Comparison of ENCODE assay signal across 8 mouse cellular contexts in the genomic region with DNA sequence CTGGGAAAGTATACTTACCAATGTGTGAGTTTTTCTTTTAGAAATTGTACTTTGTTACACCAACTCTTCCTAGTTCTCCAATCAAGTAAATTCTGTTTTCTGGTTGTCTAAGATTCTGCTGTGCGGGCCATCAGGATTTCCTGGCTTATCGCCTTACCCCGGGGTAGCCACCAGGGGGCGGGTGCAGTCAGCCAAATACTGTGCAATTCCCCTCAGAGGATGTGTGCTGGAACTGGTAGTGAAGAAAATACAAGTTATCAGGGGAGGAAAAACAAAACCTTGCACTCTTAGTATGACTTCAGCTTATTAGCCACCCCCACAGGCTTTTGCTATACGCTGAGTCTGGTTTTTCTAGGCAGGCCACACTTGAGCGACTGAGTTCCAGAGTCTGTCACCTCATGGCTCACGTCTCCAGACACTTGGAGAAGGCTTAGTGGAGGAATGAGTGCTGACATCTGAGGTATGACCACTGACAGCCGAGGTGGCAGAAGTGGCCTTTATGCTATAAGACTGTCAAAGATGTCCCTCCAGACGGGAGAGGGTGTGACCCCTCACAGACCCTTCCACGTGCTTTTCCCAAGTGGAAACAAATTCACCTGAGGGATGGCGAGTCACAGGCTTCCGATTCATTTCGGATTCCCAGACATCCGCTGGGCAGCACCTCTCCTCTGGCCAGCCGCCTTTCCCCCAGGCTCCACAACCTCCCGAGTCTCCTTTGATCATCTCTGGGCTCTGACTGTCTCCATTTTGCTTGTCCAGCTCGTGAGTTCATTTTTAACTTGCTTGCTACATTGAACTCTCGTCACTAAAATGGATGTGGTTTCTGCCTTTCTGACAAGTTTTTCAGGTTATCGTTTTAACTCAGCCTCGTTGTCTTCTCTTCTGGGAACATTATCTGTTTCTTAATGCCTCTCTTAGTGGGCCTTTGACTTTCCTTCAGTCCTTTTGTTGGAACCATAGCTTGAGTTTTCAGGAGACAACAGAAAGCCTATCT.
DNase-seq lines count a peak whose midpoint lies in the region; ATAC-seq and TF ChIP-seq lines count a peak whose summit lies in the region.

No protein-coding gene starts in this region.

- no peaks in the 10 kb centered on the region for H3K9me3 ChIP-seq in kidney, embryonic 15.5 days (replicated peaks)

- H3K4me3 ChIP-seq in kidney, embryonic 15.5 days (replicated peaks) = no peak overlapping the region
- H3K4me3 ChIP-seq in lung, adult 2 months (replicated peaks; ENCODE audit: extremely low read depth, low read depth, low read length) = no peak overlapping the region

- H3K27ac ChIP-seq in kidney, embryonic 15.5 days = no peak overlapping the region

- peak; percentile 51 to 68 for DNase-seq in adrenal gland, adult 18-20 months (ENCODE audit: low spot score in 2 of 2)
- DNase-seq in adrenal gland, postnatal 4 days (ENCODE audit: low spot score in 2 of 2) = no peak
- DNase-seq in NIH3T3 (ENCODE audit: low read depth) = peak; percentile 73
- DNase-seq in embryo, embryonic 10 days (ENCODE audit: low spot score) = peak; percentile 73
- DNase-seq in gastrocnemius, postnatal 4 days (ENCODE audit: low spot score in 2 of 2) = peak; percentile 66 to 67
- DNase-seq in lung, adult 2 months = peak; percentile 43
- peak; percentile 82 for DNase-seq in retina, embryonic 14.5 days (ENCODE audit: low spot score)

- ATAC-seq in kidney, embryonic 15.5 days (replicated peaks; ENCODE audit: low FRiP score) = peak; percentile 44

- no peak overlapping the region for H3K9ac ChIP-seq in kidney, embryonic 15.5 days

- H3K27me3 ChIP-seq in kidney, embryonic 15.5 days = no peaks in the 10 kb centered on the region

- TF ChIP-seq CTCF in lung, adult 2 months (IDR thresholded peaks at IDR 0.05; ENCODE audit: insufficient read depth, low read length) = peak; percentile 72

- H3K4me1 ChIP-seq in kidney, embryonic 15.5 days = peaks cover 15% of the 10 kb centered on the region; the same call in 1 of the 2 replicates
- peaks cover 12% of the 10 kb centered on the region for H3K4me1 ChIP-seq in lung, adult 2 months (ENCODE audit: control insufficient read depth, insufficient read depth, low read length)

- no peak overlapping the region for H3K4me2 ChIP-seq in kidney, embryonic 15.5 days

- no peaks in the 10 kb centered on the region for H3K36me3 ChIP-seq in kidney, embryonic 15.5 days

- WGBS in kidney, embryonic 15.5 days = 59% methylated on average over 20 of the region's 20 CpGs
- WGBS in lung, adult 2 months = 51% methylated on average over 20 of the region's 20 CpGs

- no peak for TF ChIP-seq POLR2A in lung, adult 2 months (IDR thresholded peaks at IDR 0.05; ENCODE audit: borderline replicate concordance, extremely low read depth, low read depth, low read length)

Comparison
In these comparisons a context has a peak if more than half of its experiments do, and no peak if none do; other contexts are left out.
1. DNase-seq: peak in adrenal gland, adult 18-20 months (2 of 2), NIH3T3 (single experiment), embryo, embryonic 10 days (single experiment), gastrocnemius, postnatal 4 days (2 of 2), lung, adult 2 months (single experiment) and retina, embryonic 14.5 days (single experiment); none in adrenal gland, postnatal 4 days (0 of 2).